Mouse (Mus musculus) hindbrain, postnatal 0 days (tissue): ENCODE measurements around the gene Olfr761. TPM values are rescaled to one million over a fixed set of nuclear protein-coding genes. Genes with fewer than 3 reads are reported as not detected.
"Not testable (repeated sequence)": the region's sequence is repeated elsewhere in the genome, so short reads cannot be mapped to it uniquely, and the experiment has no call there.

Experiments used
- ATAC-seq: fragments of 200-750 bp; cut with Nextera tagmentation; 2 replicates; pipeline ENCODE4 v1.8.0; 2017; ENCODE audit warnings: mild to moderate bottlenecking, moderate TSS enrichment, moderate library complexity
- DNase-seq: peaks from one replicate; pipeline ENCODE4 v3.0.0-alpha.2; 2015; ENCODE audit warnings: low spot score
- H3K27ac ChIP-seq: fragments of 300-500 bp; sonication (generic); 2 replicates; pipeline ENCODE4 v1.5.1; 2014; ENCODE audit warnings: mild to moderate bottlenecking
- H3K27me3 ChIP-seq: fragments of 300-500 bp; sonication (generic); 2 replicates; pipeline ENCODE4 v1.6.1; 2014; ENCODE audit warnings: low read length, mixed read lengths; ENCODE audit not compliant: insufficient read depth
- H3K36me3 ChIP-seq: fragments of 300-500 bp; sonication (generic); 2 replicates; pipeline ENCODE4 v1.6.1; 2014; ENCODE audit warnings: low read length, mixed read lengths; ENCODE audit not compliant: insufficient read depth
- H3K4me1 ChIP-seq: fragments of 300-500 bp; sonication (generic); 2 replicates; pipeline ENCODE4 v1.6.1; 2014; ENCODE audit warnings: antibody characterized with exemption, low read length, mixed read lengths; ENCODE audit not compliant: insufficient read depth
- H3K4me2 ChIP-seq: fragments of 300-500 bp; sonication (generic); 2 replicates; pipeline ENCODE4 v1.6.1; 2014; ENCODE audit warnings: low read depth, mild to moderate bottlenecking, low read length, moderate library complexity, mixed read lengths
- H3K4me3 ChIP-seq: fragments of 300-500 bp; sonication (generic); 2 replicates; pipeline ENCODE4 v1.5.1; 2014; ENCODE audit warnings: low read length
- H3K9ac ChIP-seq: fragments of 300-500 bp; sonication (generic); replicated peaks from 2 replicates; pipeline ENCODE4 v1.6.1; 2014; ENCODE audit warnings: mild to moderate bottlenecking, low read length, moderate library complexity, mixed read lengths
- H3K9me3 ChIP-seq: fragments of 300-500 bp; sonication (generic); 2 replicates; pipeline ENCODE4 v1.6.1; 2016; ENCODE audit warnings: low read length, mixed read lengths
- CTCF ChIP-seq: IDR thresholded peaks from 2 replicates; pipeline ENCODE4 v1.5.1; 2016; ENCODE audit warnings: antibody characterized with exemption, control low read depth, low read depth
- WGBS: fragments of 180-500 bp; shearing (Covaris S2); extraction: QIAGEN DNeasy Blood & Tissue Kit; methylation state at CpG from one replicate; pipeline ENCODE4 v1.1.7; 2014; 5-methylcytosine and 5-hydroxymethylcytosine counted together
- polyA plus RNA-seq: library from polyadenylated mRNA; unstranded; fragments of >200 nt; fragmentation: Nextera tagmentation; extraction: Ambion mirVana; gene quantifications from 2 replicates; pipeline ENCODE4 v1.2.1, GENCODE M21; 2015
- total RNA-seq: library from RNA; depleted of rRNA; stranded (reverse); fragments of >200 nt; gene quantifications from 2 replicates; pipeline ENCODE4 v1.2.3, GENCODE M21; 2014; rRNA removed

Gene Olfr761
- total RNA-seq (not detected in 2 replicates), polyA plus RNA-seq (not detected in 2 replicates)

DNA sequence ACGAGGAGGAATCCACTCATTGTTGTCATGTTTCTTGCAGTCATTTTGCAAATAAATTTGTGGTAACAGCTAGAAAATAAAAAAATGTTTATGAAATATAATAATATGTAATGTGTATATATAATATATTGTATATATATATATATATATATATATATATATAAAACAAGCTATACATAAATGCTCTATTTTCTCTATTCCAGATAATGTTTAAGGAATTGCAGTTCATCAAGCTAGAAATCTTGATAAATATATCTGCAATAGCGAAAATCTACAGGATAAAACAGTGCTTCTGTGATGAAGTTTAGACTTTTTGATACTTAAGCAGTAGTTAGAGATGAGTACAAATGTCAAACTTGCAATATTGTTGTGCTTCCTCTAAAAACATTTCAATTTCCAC is at the start of gene Olfr761:
TSS of gene Olfr761 (minus strand) at position 101 of the 400 bp plus-strand sequence.
- H3K9ac ChIP-seq: no peak within 1 kb of the TSS
- 76% methylated on average over 2 of the region's 2 CpGs for WGBS
- H3K4me1 ChIP-seq: no peaks in the 10 kb centered on the region
- DNase-seq: no peak
- no peak for ATAC-seq
- H3K27me3 ChIP-seq: no peaks in the 10 kb centered on the region
- no peaks in the 10 kb centered on the region for H3K36me3 ChIP-seq
- H3K9me3 ChIP-seq: no peaks in the 10 kb centered on the region
- no peak within 1 kb of the TSS for H3K4me2 ChIP-seq
- H3K4me3 ChIP-seq: no peak within 1 kb of the TSS
- no peak within 1 kb of the TSS for H3K27ac ChIP-seq
- TF ChIP-seq CTCF: no peak

DNA sequence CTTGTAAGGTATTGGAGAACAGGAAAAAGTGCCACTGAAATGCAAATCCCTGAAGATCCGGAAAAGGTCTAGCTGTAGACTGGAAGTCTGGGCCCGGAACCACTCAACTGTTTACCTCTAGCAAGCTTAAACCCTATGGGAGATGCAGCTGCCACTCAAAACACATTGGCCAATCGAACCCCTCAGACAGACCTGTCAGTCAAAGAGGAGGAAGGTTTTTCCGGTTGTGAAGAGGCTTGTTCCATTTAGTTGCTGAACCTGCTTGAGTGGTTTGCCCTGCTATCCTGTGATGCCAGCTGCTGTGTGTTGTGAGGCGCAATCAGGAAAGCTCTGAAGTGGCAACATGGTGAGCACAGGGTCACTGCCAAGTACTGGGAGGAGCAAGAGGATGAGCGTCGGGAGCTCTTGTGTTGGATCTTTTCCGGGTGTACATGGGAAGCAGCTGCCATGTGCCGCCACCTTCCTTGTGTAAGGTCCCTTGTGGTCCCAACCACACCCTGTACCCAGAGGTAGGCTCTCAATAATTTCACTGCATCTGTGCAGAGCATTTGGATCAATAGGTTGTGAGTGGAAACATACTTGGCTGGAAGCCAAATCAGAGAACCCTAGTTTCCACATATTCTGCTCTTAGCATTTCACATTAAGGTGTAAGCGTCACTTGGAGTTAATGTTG is 42.9 kb upstream of the Olfr761 start:
- Histone ChIP-seq H3K4me1 (no peaks in the 10 kb centered on the region), H3K27me3 (no peaks in the 10 kb centered on the region), H3K36me3 (no peaks in the 10 kb centered on the region), H3K9me3 (peaks cover 3% of the 10 kb centered on the region; the same call in 1 of the 2 replicates), H3K9ac (no peak overlapping the region), H3K4me3 (no peak overlapping the region), H3K27ac (no peak overlapping the region), H3K4me2 (no peak overlapping the region)
- WGBS: 66% methylated on average over 10 of the region's 10 CpGs
- ATAC-seq (no peak), DNase-seq (no peak)
- no peak for TF ChIP-seq CTCF

DNA sequence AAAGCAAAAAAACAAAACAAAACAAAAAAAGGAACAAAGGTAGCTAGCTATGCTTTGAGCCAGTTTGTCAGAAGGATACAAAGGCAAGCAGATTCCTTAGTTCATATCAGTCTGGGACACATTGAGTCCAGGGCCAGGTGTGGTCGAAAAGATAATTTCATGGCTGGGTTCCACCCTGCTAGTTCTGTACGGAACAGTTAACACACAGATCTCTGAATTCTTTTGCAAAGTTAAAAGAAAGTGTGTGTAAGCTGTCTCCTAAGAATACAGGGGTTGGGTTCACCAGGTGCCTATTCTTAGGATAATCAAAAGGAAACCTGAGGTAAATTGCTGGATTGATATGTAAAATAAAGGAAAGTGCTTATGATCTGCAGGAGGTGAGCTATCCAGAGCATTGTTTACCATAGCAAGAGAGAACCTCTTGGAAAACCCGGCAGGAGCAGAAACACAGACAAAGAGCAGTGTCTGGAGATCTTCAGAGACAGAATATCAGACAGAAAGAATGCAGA is 37.6 kb upstream of the Olfr761 start:
- Histone ChIP-seq H3K36me3 (no peaks in the 10 kb centered on the region), H3K27ac (no peak overlapping the region), H3K4me2 (no peak overlapping the region), H3K27me3 (no peaks in the 10 kb centered on the region), H3K9me3 (no peaks in the 10 kb centered on the region), H3K4me1 (no peaks in the 10 kb centered on the region), H3K9ac (no peak overlapping the region), H3K4me3 (no peak overlapping the region)
- 45% methylated on average over 3 of the region's 3 CpGs for WGBS
- ATAC-seq: no peak
- TF ChIP-seq CTCF: no peak
- no peak for DNase-seq

DNA sequence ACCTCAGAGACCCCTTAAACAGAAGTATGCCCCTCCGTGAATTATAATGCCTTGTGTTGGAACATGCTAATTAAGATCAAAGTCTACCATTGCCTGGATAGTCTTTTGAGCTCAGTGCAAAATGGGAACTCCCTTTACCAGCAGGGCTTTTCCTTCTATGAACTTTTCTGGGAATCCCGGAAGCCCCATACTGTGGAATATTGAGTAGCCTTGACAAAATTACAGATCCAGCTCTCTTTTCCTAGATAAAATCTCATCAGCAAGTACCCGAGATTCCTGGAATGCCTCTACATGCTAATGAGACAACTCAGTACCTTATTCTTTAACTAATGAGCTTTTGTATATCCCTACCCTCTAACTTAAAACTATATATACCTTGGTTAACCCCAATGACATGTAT is 20.7 kb upstream of the Olfr761 start:
- TF ChIP-seq CTCF: no peak
- H3K27me3 ChIP-seq: no peaks in the 10 kb centered on the region
- H3K36me3 ChIP-seq: no peaks in the 10 kb centered on the region
- no peak overlapping the region for H3K4me2 ChIP-seq
- no peak for ATAC-seq
- H3K27ac ChIP-seq: no peak overlapping the region
- DNase-seq: no peak
- H3K9ac ChIP-seq: no peak overlapping the region
- WGBS: 78% methylated on average over 3 of the region's 3 CpGs
- H3K4me1 ChIP-seq: no peaks in the 10 kb centered on the region
- H3K9me3 ChIP-seq: no peaks in the 10 kb centered on the region
- no peak overlapping the region for H3K4me3 ChIP-seq

DNA sequence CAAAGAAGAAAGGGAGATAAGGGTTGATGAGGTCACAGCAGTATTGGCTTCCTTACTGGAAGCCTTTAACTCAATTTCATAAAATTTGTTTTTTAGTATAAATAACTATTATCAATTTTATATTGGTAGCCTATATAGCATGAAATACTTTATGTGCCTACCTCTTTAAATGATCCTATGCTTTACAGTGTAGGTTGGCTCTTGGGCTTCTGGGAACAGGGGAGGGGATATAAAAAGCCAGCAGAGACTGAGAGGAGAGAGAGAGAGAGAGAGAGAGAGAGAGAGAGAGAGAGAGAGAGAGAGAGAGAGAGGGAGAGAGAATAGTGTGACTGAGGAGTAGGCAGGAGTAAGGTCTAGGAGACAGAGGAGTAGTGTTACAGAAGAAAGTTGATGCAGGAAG is 32.6 kb downstream of the Olfr761 start, which contains the start of gene Olfr128:
TSS of gene Olfr128 (plus strand) at position 301 of the 400 bp plus-strand sequence.
- TF ChIP-seq CTCF: no peak
- ATAC-seq: no peak

DNA sequence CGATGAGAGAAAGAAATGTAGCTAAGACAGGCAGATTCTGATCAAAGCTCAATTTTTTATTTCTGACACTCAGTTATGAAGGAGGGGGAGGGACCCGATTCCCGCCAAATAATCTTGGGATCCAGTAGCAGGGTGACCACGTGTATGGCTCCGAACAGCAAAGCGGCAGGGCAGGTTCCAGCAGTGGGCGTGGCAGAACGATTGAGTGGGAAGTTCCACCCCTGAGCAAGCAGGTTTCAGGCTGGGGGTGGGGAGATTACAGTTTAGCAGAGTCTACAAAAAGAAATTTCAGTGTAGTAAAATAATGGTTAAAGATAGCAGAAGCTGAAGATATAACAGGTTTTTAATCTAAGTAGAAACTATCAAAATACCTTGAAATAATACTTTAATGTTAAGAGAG is 46.1 kb downstream of the Olfr761 start:
- not testable (repeated sequence) for H3K4me3 ChIP-seq, ATAC-seq, DNase-seq, H3K4me1 ChIP-seq, H3K27ac ChIP-seq, H3K36me3 ChIP-seq, H3K27me3 ChIP-seq, H3K4me2 ChIP-seq, H3K9me3 ChIP-seq, H3K9ac ChIP-seq
- 80% methylated on average over 8 of the region's 8 CpGs for WGBS

More for the DNA sequence above, 32.6 kb downstream of the Olfr761 start, which contains the start of gene Olfr128:
- Histone ChIP-seq H3K36me3 (no peaks in the 10 kb centered on the region), H3K27ac (no peak within 1 kb of the TSS), H3K9ac (no peak within 1 kb of the TSS), H3K4me1 (no peaks in the 10 kb centered on the region), H3K4me3 (no peak within 1 kb of the TSS), H3K4me2 (no peak within 1 kb of the TSS), H3K9me3 (no peaks in the 10 kb centered on the region), H3K27me3 (no peaks in the 10 kb centered on the region)
- no peak for DNase-seq

Other genes with a start within 250 kb of the Olfr761 start
- not detected in 2 replicates for gene Olfr120, start 231.3 kb downstream of the Olfr761 start, total RNA-seq
- gene Olfr120, start 231.3 kb downstream of the Olfr761 start, polyA plus RNA-seq: not detected in 2 replicates
- not detected in 2 replicates for gene Olfr121, start 204.2 kb downstream of the Olfr761 start, total RNA-seq
- not detected in 2 replicates for gene Olfr121, start 204.2 kb downstream of the Olfr761 start, polyA plus RNA-seq
- not detected in 2 replicates for gene Olfr122, start 184.5 kb downstream of the Olfr761 start, total RNA-seq
- not detected in 2 replicates for gene Olfr122, start 184.5 kb downstream of the Olfr761 start, polyA plus RNA-seq
- gene Olfr123, start 159.6 kb downstream of the Olfr761 start, total RNA-seq: not detected in 2 replicates
- not detected in 2 replicates for gene Olfr123, start 159.6 kb downstream of the Olfr761 start, polyA plus RNA-seq
- gene Olfr124, start 153.2 kb downstream of the Olfr761 start, total RNA-seq: not detected in 2 replicates
- not detected in 2 replicates for gene Olfr124, start 153.2 kb downstream of the Olfr761 start, polyA plus RNA-seq
- 0.26 TPM in 1 of 2 replicates, not detected in the other for gene Olfr125, start 120.1 kb downstream of the Olfr761 start, total RNA-seq
- gene Olfr125, start 120.1 kb downstream of the Olfr761 start, polyA plus RNA-seq: not detected in 2 replicates
- gene Olfr126, start 105.6 kb downstream of the Olfr761 start, total RNA-seq: not detected in 2 replicates
- not detected in 2 replicates for gene Olfr126, start 105.6 kb downstream of the Olfr761 start, polyA plus RNA-seq
- not detected in 2 replicates for gene Olfr127, start 52.6 kb downstream of the Olfr761 start, total RNA-seq
- gene Olfr127, start 52.6 kb downstream of the Olfr761 start, polyA plus RNA-seq: not detected in 2 replicates
- not detected in 2 replicates for gene Olfr128, start 32.5 kb downstream of the Olfr761 start, total RNA-seq
- gene Olfr128, start 32.5 kb downstream of the Olfr761 start, polyA plus RNA-seq: not detected in 2 replicates
- not detected in 2 replicates for gene Olfr129, start 107.0 kb upstream of the Olfr761 start, total RNA-seq
- gene Olfr129, start 107.0 kb upstream of the Olfr761 start, polyA plus RNA-seq: not detected in 2 replicates
- not detected in 2 replicates for gene Olfr130, start 110.8 kb upstream of the Olfr761 start, total RNA-seq
- gene Olfr130, start 110.8 kb upstream of the Olfr761 start, polyA plus RNA-seq: not detected in 2 replicates
- gene Olfr131, start 135.6 kb upstream of the Olfr761 start, total RNA-seq: not detected in 2 replicates
- gene Olfr131, start 135.6 kb upstream of the Olfr761 start, polyA plus RNA-seq: not detected in 2 replicates
- not detected in 2 replicates for gene Olfr132, start 181.4 kb upstream of the Olfr761 start, total RNA-seq
- gene Olfr132, start 181.4 kb upstream of the Olfr761 start, polyA plus RNA-seq: not detected in 2 replicates
- gene Olfr133, start 192.2 kb upstream of the Olfr761 start, total RNA-seq: not detected in 2 replicates
- not detected in 2 replicates for gene Olfr133, start 192.2 kb upstream of the Olfr761 start, polyA plus RNA-seq
- gene Olfr134, start 218.3 kb upstream of the Olfr761 start, total RNA-seq: not detected in 2 replicates
- not detected in 2 replicates for gene Olfr134, start 218.3 kb upstream of the Olfr761 start, polyA plus RNA-seq